Mouse (Mus musculus) adrenal gland, adult (tissue): ENCODE measurements at regions not wholly inside any gene's neighbourhood (a gene's known extent, or its start where the extent isn't known, plus 50 kb on each side); places are given as distances from the start of the nearest gene placed in this dataset.
A peak's percentile ranks its signal among the peaks of the same experiment; 100 is the strongest.

Experiments
- DNase-seq, 2 experiments: peaks; one replicate each; pipeline ENCODE4 v3.0.0; 2022 to 2023; ENCODE audit warnings: low spot score in 1 of 2; ENCODE audit not compliant: inconsistent age in 2 of 2

GRCm38 (mm10) chr14:94691176-94691575 lies 800.7 kb upstream of the Pcdh9 start:
- peak; percentile 8 to 51 for DNase-seq

- no peak for DNase-seq
Measured at GRCm38 (mm10) chr14:94677716-94678115, 787.2 kb upstream of the Pcdh9 start.

DNA sequence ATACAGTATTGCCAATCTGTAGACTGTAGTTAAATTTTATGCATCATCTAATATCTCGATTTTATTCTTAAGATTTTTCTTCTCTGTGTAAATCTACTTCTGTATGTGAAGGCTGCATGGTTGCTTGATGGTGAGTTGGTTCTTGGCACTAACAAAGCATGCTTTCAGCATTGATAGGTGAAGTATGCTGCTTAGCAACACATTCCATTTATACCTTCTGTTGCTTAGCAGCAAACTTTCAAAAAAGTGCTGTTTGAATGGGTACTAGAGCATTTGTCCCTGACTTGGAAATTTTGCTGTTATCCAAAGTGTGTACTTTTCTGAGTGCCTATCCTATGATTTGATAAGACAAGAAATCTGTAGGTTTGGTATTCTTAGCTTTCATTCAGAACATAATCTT lies 763.1 kb upstream of the Pcdh9 start:
- no peak for DNase-seq

- DNase-seq, result no peak
Measured at GRCm38 (mm10) chr14:94615006-94615405, 724.5 kb upstream of the Pcdh9 start.
